Mouse (Mus musculus) MEL (cell line): ENCODE measurements around the gene Sost. TPM values are rescaled to one million over a fixed set of nuclear protein-coding genes. Genes with fewer than 3 reads are reported as not detected.

ENCODE experiments used
- DNase-seq: peaks from one replicate; pipeline ENCODE4 v3.0.0; 2011; ENCODE audit warnings: low read depth, low spot score
- H3K27ac ChIP-seq: 2 replicates; pipeline ENCODE4 v1.5.1; 2012; ENCODE audit warnings: low read depth, mild to moderate bottlenecking, control low read depth, low read length, moderate library complexity; ENCODE audit not compliant: control insufficient read depth
- H3K27me3 ChIP-seq, 2 experiments: fragments of 150-350 bp in 1 of 2; sonication (generic) in 1 of 2; 2 replicates each; pipeline ENCODE4 v1.6.1; 2012; ENCODE audit warnings: low read length in 2 of 2, mild to moderate bottlenecking in 2 of 2, improper control_type of control experiment in 1 of 2, moderate library complexity in 1 of 2; ENCODE audit not compliant: insufficient read depth in 2 of 2, control insufficient read depth in 1 of 2
- H3K36me3 ChIP-seq, 2 experiments: 2 replicates each; pipeline ENCODE4 v1.6.1; 2012 to 2014; ENCODE audit warnings: low read length in 2 of 2, improper control_type of control experiment in 1 of 2, inconsistent platforms in 1 of 2, mild to moderate bottlenecking in 1 of 2; ENCODE audit not compliant: insufficient read depth in 2 of 2, control insufficient read depth in 1 of 2
- H3K4me1 ChIP-seq, 2 experiments: fragments of 150-350 bp in 1 of 2; sonication (generic) in 1 of 2; 2 replicates each; pipeline ENCODE4 v1.6.1; 2012; ENCODE audit warnings: low read length in 2 of 2, improper control_type of control experiment in 1 of 2, mild to moderate bottlenecking in 1 of 2; ENCODE audit not compliant: insufficient read depth in 2 of 2, control insufficient read depth in 1 of 2
- H3K4me3 ChIP-seq, 2 experiments: fragments of 150-350 bp in 1 of 2; sonication (generic) in 1 of 2; 2 replicates each; pipeline ENCODE4 v1.5.1; 2012; ENCODE audit warnings: low read depth in 2 of 2, low read length in 2 of 2, mild to moderate bottlenecking in 2 of 2, moderate library complexity in 2 of 2, control low read depth in 1 of 2, improper control_type of control experiment in 1 of 2; ENCODE audit not compliant: control insufficient read depth in 1 of 2, insufficient read depth in 1 of 2
- H3K79me2 ChIP-seq: 2 replicates; pipeline ENCODE4 v1.6.1; 2012; ENCODE audit warnings: mild to moderate bottlenecking, low read length, moderate library complexity; ENCODE audit not compliant: control insufficient read depth, poor library complexity, insufficient read depth
- H3K9ac ChIP-seq: 2 replicates; pipeline ENCODE4 v1.6.1; 2012; ENCODE audit warnings: low read depth, mild to moderate bottlenecking, control low read depth, low read length, moderate library complexity; ENCODE audit not compliant: control insufficient read depth, poor library complexity, severe bottlenecking
- H3K9me3 ChIP-seq: fragments of 150-350 bp; sonication (generic); replicated peaks from 2 replicates; pipeline ENCODE4 v1.6.1; 2012; ENCODE audit warnings: mild to moderate bottlenecking, low read length, improper control_type of control experiment, moderate library complexity; ENCODE audit not compliant: insufficient read depth
- CTCF ChIP-seq, 3 experiments: IDR thresholded peaks in 2 of 3; conservative IDR thresholded peaks in 1 of 3; 2 replicates each; pipeline ENCODE4 v1.5.1; 2011 to 2012; ENCODE audit warnings: low read length in 3 of 3, low read depth in 2 of 3, mild to moderate bottlenecking in 2 of 3, improper control_type of control experiment in 1 of 3, inconsistent platforms in 1 of 3, mixed read lengths in 1 of 3, moderate library complexity in 1 of 3; ENCODE audit not compliant: control insufficient read depth in 1 of 3, insufficient read depth in 1 of 3, poor library complexity in 1 of 3, severe bottlenecking in 1 of 3
- E2F4 ChIP-seq: IDR thresholded peaks from 2 replicates; pipeline ENCODE4 v1.6.1; 2011; ENCODE audit warnings: low read depth, low read length, improper control_type of control experiment, borderline replicate concordance
- EP300 ChIP-seq, 2 experiments: IDR thresholded peaks; 2 replicates each; pipeline ENCODE4 v1.6.1; 2011; ENCODE audit warnings: improper control_type of control experiment in 2 of 2, low read length in 2 of 2, low read depth in 1 of 2, mild to moderate bottlenecking in 1 of 2
- ETS1 ChIP-seq: IDR thresholded peaks from 2 replicates; pipeline ENCODE4 v1.6.1; 2012; ENCODE audit warnings: low read depth, mild to moderate bottlenecking, inconsistent platforms, low read length, improper control_type of control experiment, moderate library complexity
- GABPA ChIP-seq: IDR thresholded peaks from 2 replicates; pipeline ENCODE4 v1.6.1; 2012; ENCODE audit warnings: low read depth, mild to moderate bottlenecking, inconsistent platforms, low read length, improper control_type of control experiment, moderate library complexity
- GATA1 ChIP-seq: IDR thresholded peaks from 2 replicates; pipeline ENCODE4 v1.6.1; 2011; ENCODE audit warnings: low read depth, low read length, improper control_type of control experiment
- KAT2A ChIP-seq: conservative IDR thresholded peaks from 2 replicates; pipeline ENCODE4 v1.6.1; 2012; ENCODE audit warnings: low read depth, low read length, improper control_type of control experiment, inconsistent platforms
- MAX ChIP-seq: IDR thresholded peaks from 2 replicates; pipeline ENCODE4 v1.6.1; 2011; ENCODE audit warnings: low read length, improper control_type of control experiment
- MEF2A ChIP-seq: IDR thresholded peaks from 2 replicates; pipeline ENCODE4 v1.6.1; 2014; ENCODE audit warnings: low read depth, mild to moderate bottlenecking, inconsistent platforms, low read length, improper control_type of control experiment; ENCODE audit not compliant: poor library complexity, insufficient replicate concordance, severe bottlenecking; ENCODE audit errors: extremely low read depth
- MYB ChIP-seq: IDR thresholded peaks from 2 replicates; pipeline ENCODE4 v1.6.1; 2011; ENCODE audit warnings: mild to moderate bottlenecking, low read depth, low read length, improper control_type of control experiment
- MYC ChIP-seq: IDR thresholded peaks from 2 replicates; pipeline ENCODE4 v1.6.1; 2011; ENCODE audit warnings: low read depth, mild to moderate bottlenecking, low read length, improper control_type of control experiment, moderate library complexity
- POLR2A ChIP-seq, 2 experiments: IDR thresholded peaks; 2 replicates each; pipeline ENCODE4 v1.6.1; 2011 to 2012; ENCODE audit warnings: low read length in 2 of 2, mild to moderate bottlenecking in 2 of 2, control low read depth in 1 of 2, improper control_type of control experiment in 1 of 2, low read depth in 1 of 2, moderate library complexity in 1 of 2; ENCODE audit not compliant: control insufficient read depth in 1 of 2, insufficient read depth in 1 of 2, poor library complexity in 1 of 2
- POLR2AphosphoS2 ChIP-seq: IDR thresholded peaks from 2 replicates; pipeline ENCODE4 v1.6.1; 2011; ENCODE audit warnings: low read length, improper control_type of control experiment
- RCOR1 ChIP-seq: IDR thresholded peaks from 2 replicates; pipeline ENCODE4 v1.6.1; 2012; ENCODE audit warnings: low read depth, mild to moderate bottlenecking, inconsistent platforms, low read length, improper control_type of control experiment
- SMC3 ChIP-seq: IDR thresholded peaks from 2 replicates; pipeline ENCODE4 v1.6.1; 2011; ENCODE audit warnings: low read depth, low read length, improper control_type of control experiment
- UBTF ChIP-seq: IDR thresholded peaks from 2 replicates; pipeline ENCODE4 v1.6.1; 2012; ENCODE audit warnings: low read depth, mild to moderate bottlenecking, inconsistent platforms, low read length, improper control_type of control experiment, moderate library complexity, borderline replicate concordance; ENCODE audit not compliant: insufficient read depth
- USF1 ChIP-seq: IDR thresholded peaks from 2 replicates; pipeline ENCODE4 v1.6.1; 2014; ENCODE audit warnings: low read depth, mild to moderate bottlenecking, inconsistent platforms, low read length, improper control_type of control experiment, moderate library complexity
- USF2 ChIP-seq, 2 experiments: IDR thresholded peaks; 2 replicates each; pipeline ENCODE4 v1.6.1; 2011 to 2012; ENCODE audit warnings: improper control_type of control experiment in 2 of 2, low read length in 2 of 2, borderline replicate concordance in 1 of 2, inconsistent platforms in 1 of 2, low read depth in 1 of 2, mild to moderate bottlenecking in 1 of 2; ENCODE audit not compliant: insufficient read depth in 1 of 2
- ZC3H11A ChIP-seq: IDR thresholded peaks from 2 replicates; pipeline ENCODE4 v1.6.1; 2012; ENCODE audit warnings: low read depth, mild to moderate bottlenecking, inconsistent platforms, low read length, improper control_type of control experiment
- ZKSCAN1 ChIP-seq: IDR thresholded peaks from 2 replicates; pipeline ENCODE4 v1.6.1; 2012; ENCODE audit warnings: low read depth, mild to moderate bottlenecking, inconsistent platforms, low read length, improper control_type of control experiment, moderate library complexity
- ZMIZ1 ChIP-seq: IDR thresholded peaks from 2 replicates; pipeline ENCODE4 v1.6.1; 2012; ENCODE audit warnings: low read depth, mild to moderate bottlenecking, inconsistent platforms, low read length, improper control_type of control experiment, moderate library complexity
- ZNF384 ChIP-seq: IDR thresholded peaks from 2 replicates; pipeline ENCODE4 v1.6.1; 2012; ENCODE audit warnings: low read depth, mild to moderate bottlenecking, inconsistent platforms, low read length, improper control_type of control experiment
- polyA plus RNA-seq, 2 experiments: library from polyadenylated mRNA; stranded (reverse) in 1 of 2; unstranded in 1 of 2; fragments of >175 nt in 1 of 2; fragments of >200 nt in 1 of 2; gene quantifications; 2 replicates each; pipeline versions ENCODE4 v1.2.1 to v1.2.4; 2012; ENCODE audit warnings: low replicate concordance in 2 of 2, low read depth in 1 of 2; ENCODE audit not compliant: insufficient read length in 2 of 2, insufficient read depth in 1 of 2, missing spikeins in 1 of 2
- total RNA-seq: library from RNA; depleted of rRNA; stranded (reverse); fragments of 300-350 nt; gene quantifications from 2 replicates; pipeline ENCODE4 v1.2.3, GENCODE M21; 2012

Sost gene
- total and polyA plus RNA-seq, 3 experiments: not detected

- TF ChIP-seq ZMIZ1 (no peak), POLR2AphosphoS2 (no peak), ZNF384 (no peak), KAT2A (no peak)
Measured at GRCm38 (mm10) chr11:101952541-101953341, 14.1 kb downstream of the Sost start (continued).

GRCm38 (mm10) chr11:101950021-101950420 is 16.8 kb downstream of the Sost start:
- Histone ChIP-seq H3K27me3 (peaks cover 1 to 2% of the 10 kb centered on the region in 2 experiments), H3K4me1 (peaks cover 2 to 24% of the 10 kb centered on the region in 2 experiments; a peak in 3 of 4 replicates)

DNA sequence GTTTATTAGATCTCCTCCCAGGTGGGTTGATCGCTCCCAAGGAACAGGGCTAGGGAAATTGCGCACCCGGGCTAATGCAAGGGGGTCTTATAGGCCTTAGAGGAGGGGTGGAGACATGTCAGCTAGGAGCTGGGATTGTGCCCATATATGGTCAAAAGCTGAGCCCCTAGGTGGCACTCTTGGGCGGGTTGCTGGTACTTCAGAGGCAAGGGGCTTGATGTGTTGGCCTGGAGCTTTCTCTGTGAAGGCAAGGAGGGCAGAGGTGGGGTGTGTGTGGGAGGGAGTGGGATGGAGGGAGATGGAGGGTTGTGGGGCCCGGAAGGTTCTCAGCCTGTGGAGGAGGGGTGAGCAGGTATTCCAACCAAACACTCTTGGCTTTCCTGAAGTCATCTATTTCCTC is 20.3 kb downstream of the Sost start:
- Histone ChIP-seq H3K4me3 (no peak overlapping the region), H3K9me3 (no peaks in the 10 kb centered on the region), H3K27ac (no peak overlapping the region), H3K9ac (no peak overlapping the region), H3K4me1 (no peaks in the 10 kb centered on the region), H3K36me3 (no peaks in the 10 kb centered on the region), H3K27me3 (peaks cover 1 to 2% of the 10 kb centered on the region in 2 experiments; a peak in 3 of 4 replicates), H3K79me2 (no peaks in the 10 kb centered on the region)
- no peak for DNase-seq
- peak in 2 of 3 experiments; percentile 36 to 38; a peak in 4 of 6 replicates for TF ChIP-seq CTCF (IDR thresholded peaks at IDR 0.05 in 2 of 3, conservative IDR thresholded peaks at IDR 0.05 in 1 of 3; ENCODE audit: control insufficient read depth in 1 of 3, insufficient read depth in 1 of 3, low read depth in 2 of 3, low read length in 3 of 3, poor library complexity in 1 of 3, severe bottlenecking in 1 of 3)
- no peak for TF ChIP-seq E2F4
- no peak for TF ChIP-seq POLR2A (IDR thresholded peaks at IDR 0.05; ENCODE audit: control insufficient read depth in 1 of 2, insufficient read depth in 1 of 2, low read depth in 1 of 2, low read length in 2 of 2, poor library complexity in 1 of 2)
- no peak for TF ChIP-seq GATA1

More at GRCm38 (mm10) chr11:101950021-101950420, 16.8 kb downstream of the Sost start:
- Histone ChIP-seq H3K36me3 (peaks cover 0 to 22% of the 10 kb centered on the region in 2 experiments; a peak in 2 of 4 replicates), H3K9ac (no peak overlapping the region), H3K79me2 (no peaks in the 10 kb centered on the region), H3K27ac (no peak overlapping the region), H3K9me3 (no peaks in the 10 kb centered on the region), H3K4me3 (no peak overlapping the region)
- TF ChIP-seq MYC (no peak), UBTF (no peak), ZC3H11A (no peak), RCOR1 (no peak), CTCF (IDR thresholded peaks at IDR 0.05 in 2 of 3, conservative IDR thresholded peaks at IDR 0.05 in 1 of 3; ENCODE audit: control insufficient read depth in 1 of 3, insufficient read depth in 1 of 3, low read depth in 2 of 3, low read length in 3 of 3, poor library complexity in 1 of 3, severe bottlenecking in 1 of 3) (no peak), MAX (no peak), ETS1 (no peak), EP300 (IDR thresholded peaks at IDR 0.05; ENCODE audit: low read depth in 1 of 2, low read length in 2 of 2) (no peak), GABPA (no peak), USF2 (IDR thresholded peaks at IDR 0.05; ENCODE audit: borderline replicate concordance in 1 of 2, insufficient read depth in 1 of 2, low read depth in 1 of 2, low read length in 2 of 2) (no peak), USF1 (no peak), MEF2A (no peak), ZKSCAN1 (no peak), SMC3 (no peak), MYB (no peak), ZMIZ1 (no peak), GATA1 (no peak)
- TF ChIP-seq, all 39 proteins: peak for 0
- DNase-seq: no peak
